Mouse (Mus musculus): ENCODE measurements around the gene Katnal1. TPM values are rescaled to one million over a fixed set of nuclear protein-coding genes. Genes with fewer than 3 reads are reported as not detected.

Katnal1 gene
- total RNA-seq, 2 experiments from 2014 or later: 4.3 to 5.0 TPM

DNA sequence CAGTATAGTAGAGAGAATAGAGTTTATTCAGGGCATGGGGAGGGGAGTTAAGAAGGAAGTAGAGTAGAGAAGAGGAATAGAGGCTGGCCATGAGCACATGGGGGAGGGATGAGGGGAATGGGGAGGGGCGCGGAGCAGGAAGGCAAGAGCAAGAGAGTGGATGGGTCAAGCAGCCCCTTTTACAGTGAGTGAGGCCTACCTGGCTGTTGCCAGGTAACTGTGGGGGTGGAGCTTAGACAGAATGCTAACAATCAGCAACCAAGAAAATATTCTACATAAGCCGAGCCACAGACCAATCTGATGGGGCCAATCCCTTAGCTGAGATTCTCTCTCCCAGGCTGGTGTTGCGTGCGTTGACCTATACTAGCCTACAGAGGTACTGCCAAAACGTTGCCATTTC lies 26.5 kb upstream of the Katnal1 start:
- no peak for DNase-seq
- intact Hi-C loops (cut with DNase I): no loop called here

- intact Hi-C loops (cut with DNase I): no loop called here
- peak in 1 of 2 experiments; percentile 23 for DNase-seq
These were observed 25.4 kb upstream of the Katnal1 start for GRCm38 (mm10) chr5:148954314-148955060.

- peak; percentile 51 to 62 for DNase-seq
- intact Hi-C loops (cut with DNase I): no loop called here
These were observed 24.0 kb upstream of the Katnal1 start for GRCm38 (mm10) chr5:148953098-148953497.

GRCm38 (mm10) chr5:148952419-148952818 lies 23.3 kb upstream of the Katnal1 start:
- DNase-seq: peak in 1 of 2 experiments; percentile 25
- intact Hi-C loops (cut with DNase I): no loop called here

GRCm38 (mm10) chr5:148951360-148951759 lies 22.2 kb upstream of the Katnal1 start:
- no peak for DNase-seq
- intact Hi-C loops (cut with DNase I): no loop called here

DNA sequence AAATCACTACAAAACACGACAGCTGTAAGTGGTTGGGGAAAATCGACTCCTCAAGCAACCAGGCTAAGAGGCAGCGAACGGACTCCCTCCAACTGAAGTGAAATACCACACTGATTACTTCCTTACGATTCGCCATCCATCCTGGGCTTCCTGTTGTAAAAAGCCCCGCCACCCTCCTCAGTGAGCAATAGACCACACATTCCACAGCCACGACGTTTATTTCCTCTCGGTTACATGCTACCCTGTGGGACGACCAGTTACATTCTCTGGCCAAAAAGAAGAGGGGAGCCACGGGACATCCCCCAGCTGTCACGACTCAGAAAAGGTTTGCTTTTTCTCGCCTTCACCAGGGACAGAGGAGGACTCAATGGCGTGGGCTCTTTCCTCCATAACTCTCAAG lies 20.9 kb upstream of the Katnal1 start:
- intact Hi-C loops (cut with DNase I): no loop called here

DNA sequence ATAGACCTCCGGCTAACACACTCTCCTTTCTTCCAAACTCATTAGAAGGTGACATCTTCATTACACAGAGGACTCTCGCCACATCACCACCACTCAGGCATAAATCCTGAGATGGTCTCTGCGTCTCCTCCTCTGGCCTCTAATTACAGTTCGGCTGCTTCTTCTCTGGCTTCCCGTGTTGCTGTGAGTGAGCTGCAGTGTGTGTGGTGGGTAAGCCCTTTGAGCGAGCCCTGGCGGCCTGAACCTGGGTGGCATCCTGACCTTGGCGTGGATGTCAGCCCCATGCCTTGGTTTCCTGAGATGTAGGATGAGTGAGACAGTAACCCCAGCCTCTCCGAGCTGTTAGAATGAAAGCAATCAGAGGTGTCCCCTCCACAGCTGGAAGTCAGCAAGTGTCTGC lies 19.5 kb upstream of the Katnal1 start:
- DNase-seq: no peak

More for the DNA sequence above, 20.9 kb upstream of the Katnal1 start:
- no peak for DNase-seq

DNA sequence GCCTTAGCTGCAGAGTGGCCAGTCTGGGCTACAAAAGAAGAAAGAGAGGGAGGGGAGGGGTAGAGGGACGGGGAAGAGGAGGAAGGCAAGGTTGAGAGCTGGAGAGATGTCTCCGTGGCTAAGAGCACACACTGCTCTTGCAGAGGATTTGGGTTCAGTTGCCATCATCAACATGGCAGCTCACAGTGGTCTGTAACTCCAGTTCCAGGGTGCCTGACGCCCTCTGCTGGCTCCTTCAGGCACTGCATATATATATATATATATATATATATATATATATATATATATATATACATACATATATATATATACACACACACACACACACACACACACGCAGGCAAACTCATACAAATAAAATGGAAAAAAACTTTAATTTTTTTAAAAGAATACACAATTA lies 18.3 kb upstream of the Katnal1 start:
- DNase-seq: no peak
- intact Hi-C loops (cut with DNase I): no loop called here

More for the DNA sequence above, 19.5 kb upstream of the Katnal1 start:
- intact Hi-C loops (cut with DNase I): no loop called here

DNA sequence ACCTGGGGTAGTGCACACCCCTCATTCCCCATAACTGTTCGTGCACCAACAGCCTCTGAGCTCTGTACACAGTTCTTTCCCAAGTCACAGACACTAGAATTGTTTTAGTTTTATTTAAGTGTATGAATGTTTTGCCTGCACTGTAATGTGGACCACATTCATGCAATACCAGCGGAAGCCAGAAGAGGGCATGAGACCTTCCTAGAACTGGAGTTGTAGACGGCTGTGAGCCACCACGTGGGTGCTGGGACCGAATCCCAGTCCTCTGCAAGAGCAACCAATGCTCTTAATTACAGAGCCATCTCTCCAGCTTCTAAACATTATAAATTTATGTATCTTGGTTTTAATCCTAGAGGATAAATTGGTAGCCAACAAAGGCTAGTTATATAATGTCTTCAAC lies 17.7 kb upstream of the Katnal1 start:
- DNase-seq: no peak
- intact Hi-C loops (cut with DNase I): no loop called here

- DNase-seq: no peak
- intact Hi-C loops (cut with DNase I): no loop called here
These were observed 16.6 kb upstream of the Katnal1 start for GRCm38 (mm10) chr5:148945735-148946134.

GRCm38 (mm10) chr5:148944024-148944423 lies 14.9 kb upstream of the Katnal1 start:
- DNase-seq: no peak
- intact Hi-C loops (cut with DNase I): no loop called here

DNA sequence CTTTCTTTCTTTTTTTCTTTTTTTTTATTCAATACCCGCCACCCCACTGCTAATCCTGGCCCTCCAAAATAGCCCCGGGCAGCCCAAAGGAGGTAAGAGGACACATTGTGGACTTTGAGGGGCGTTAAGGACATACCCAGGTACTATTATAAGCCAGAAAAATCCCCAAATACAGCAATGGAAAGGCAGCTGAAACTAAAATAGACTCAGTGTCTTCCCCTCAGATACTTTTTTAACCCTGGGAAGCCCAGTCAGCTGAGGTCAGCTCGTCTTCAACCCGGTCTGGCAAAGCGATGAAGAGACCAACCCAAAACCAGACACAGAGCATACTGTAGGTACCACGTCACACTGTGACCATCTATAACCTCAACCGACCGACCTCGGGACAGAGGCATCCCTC lies 14.3 kb upstream of the Katnal1 start:
- DNase-seq: no peak
- intact Hi-C loops (cut with DNase I): no loop called here

DNA sequence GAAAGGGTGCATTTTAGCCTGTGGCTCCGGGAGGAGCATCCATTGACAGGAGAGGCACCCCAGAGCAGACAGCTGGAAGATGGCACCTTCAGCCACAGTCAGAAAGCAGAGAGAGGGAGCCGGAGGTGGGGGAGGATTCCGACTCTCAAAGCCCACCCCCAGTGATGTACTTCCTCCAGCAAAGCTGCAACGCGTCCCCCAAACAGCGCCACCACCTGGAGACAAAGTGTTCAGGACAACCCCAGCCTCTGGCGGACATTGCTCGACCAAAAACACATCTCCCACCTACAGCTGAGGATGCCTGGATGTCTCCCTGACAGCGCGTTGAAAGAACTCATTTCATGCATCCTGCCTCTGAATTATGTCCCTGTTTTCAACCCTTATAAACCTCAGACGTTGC lies 13.8 kb upstream of the Katnal1 start:
- intact Hi-C loops (cut with DNase I): no loop called here
- no peak for DNase-seq

- DNase-seq: no peak
- intact Hi-C loops (cut with DNase I): no loop called here
These were observed 13.2 kb upstream of the Katnal1 start for GRCm38 (mm10) chr5:148942305-148942704.

DNA sequence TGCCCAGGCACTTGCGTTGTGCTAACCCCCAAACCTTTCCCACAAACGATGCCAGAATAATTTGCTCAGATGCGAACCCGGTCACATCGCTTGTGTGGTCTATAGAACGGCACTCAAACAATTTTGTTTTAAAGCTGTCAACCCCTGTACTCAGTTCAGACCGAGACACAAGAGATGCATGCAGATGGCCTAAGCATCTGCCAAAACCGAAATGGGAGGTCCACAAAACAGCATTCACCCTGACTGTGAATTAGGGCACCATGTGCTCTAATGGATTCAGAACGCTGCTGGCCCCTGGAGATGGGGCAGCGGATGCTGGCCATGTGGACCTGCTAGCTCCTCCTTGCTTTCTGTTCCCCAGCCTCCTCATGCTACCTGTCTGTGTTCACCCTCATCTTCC lies 12.7 kb upstream of the Katnal1 start:
- intact Hi-C loops (cut with DNase I): no loop called here

GRCm38 (mm10) chr5:148939948-148940382 lies 10.8 kb upstream of the Katnal1 start:
- intact Hi-C loops (cut with DNase I): no loop called here
- no peak for DNase-seq

More for the DNA sequence above, 12.7 kb upstream of the Katnal1 start:
- no peak for DNase-seq

- intact Hi-C loops (cut with DNase I): no loop called here
These were observed 7.4 kb upstream of the Katnal1 start for GRCm38 (mm10) chr5:148936516-148936951.

GRCm38 (mm10) chr5:148935871-148936270 lies 6.8 kb upstream of the Katnal1 start:
- intact Hi-C loops (cut with DNase I): no loop called here
- DNase-seq: no peak

More at GRCm38 (mm10) chr5:148936516-148936951, 7.4 kb upstream of the Katnal1 start:
- DNase-seq: no peak

GRCm38 (mm10) chr5:148935071-148935821 lies 6.1 kb upstream of the Katnal1 start:
- intact Hi-C loops (cut with DNase I): no loop called here
- DNase-seq: no peak

DNA sequence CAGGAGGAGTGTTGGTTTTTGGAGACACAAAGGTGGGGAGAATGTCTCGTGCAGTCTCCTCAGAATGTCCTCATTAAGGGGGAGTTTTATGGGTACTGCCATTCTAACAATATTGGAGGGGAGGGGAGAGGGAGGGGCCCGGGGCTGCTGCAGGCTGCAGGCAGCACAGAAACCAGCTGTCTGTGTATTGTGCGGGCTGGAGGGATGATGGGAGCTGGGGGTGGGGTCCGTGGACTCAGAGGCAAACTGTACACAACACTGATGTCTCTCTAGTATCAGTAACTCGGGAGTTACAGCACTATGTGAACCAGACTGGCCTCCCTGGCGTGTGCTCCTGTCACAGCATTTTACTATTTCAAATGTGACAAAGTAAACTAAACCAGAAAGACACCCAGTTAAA lies 5.3 kb upstream of the Katnal1 start:
- DNase-seq: no peak
- intact Hi-C loops (cut with DNase I): no loop called here

DNA sequence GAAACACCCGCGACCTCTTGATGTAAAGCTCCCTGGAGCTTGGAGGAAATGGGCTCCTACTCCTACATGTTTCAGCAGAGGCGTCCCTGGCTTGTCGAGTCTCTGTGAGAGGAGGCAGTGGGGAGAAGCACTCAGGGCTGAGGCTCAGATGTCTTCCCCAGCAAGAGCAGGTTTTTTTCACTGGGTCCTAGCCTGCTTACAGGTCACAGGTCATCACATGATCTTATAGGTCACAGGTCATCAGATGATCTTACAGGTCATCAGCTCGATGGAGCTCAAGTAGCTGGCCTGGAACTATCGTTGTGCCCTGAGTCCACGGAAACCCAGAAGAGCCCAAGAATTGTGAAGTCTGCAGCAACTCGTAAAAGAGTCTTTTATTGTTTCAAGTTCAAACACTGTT lies 4.6 kb upstream of the Katnal1 start:
- intact Hi-C loops (cut with DNase I): no loop called here
- no peak for DNase-seq

- DNase-seq: no peak
- intact Hi-C loops (cut with DNase I): no loop called here
These were observed 2.2 kb upstream of the Katnal1 start for GRCm38 (mm10) chr5:148931301-148931700.
